Mouse (Mus musculus) embryonic facial prominence, embryonic 13.5 days (tissue): ENCODE measurements around the gene B2m. TPM values are rescaled to one million over a fixed set of nuclear protein-coding genes. Genes with fewer than 3 reads are reported as not detected.

ENCODE experiments used
- polyA plus RNA-seq: library from polyadenylated mRNA; unstranded; fragments of >200 nt; fragmentation: Nextera tagmentation; extraction: Ambion mirVana; gene quantifications from 2 replicates; pipeline ENCODE4 v1.2.1, GENCODE M21; 2015

B2m gene
- polyA plus RNA-seq, 1 experiment from 2014 or later, result 239 TPM

Other genes starting within 250 kb of the B2m start
- gene Ctdspl2, start 191.7 kb upstream of the B2m start, polyA plus RNA-seq, result 66.5 and 74.0 TPM in 2 replicates
- 0.22 and 0.25 TPM in 2 replicates for gene Mageb3, start 191.6 kb upstream of the B2m start, polyA plus RNA-seq
- 10.7 and 13.1 TPM in 2 replicates for gene Eif3j1, start 119.1 kb upstream of the B2m start, polyA plus RNA-seq
- gene Spg11, start 29.3 kb upstream of the B2m start, polyA plus RNA-seq, result 9.1 and 10.1 TPM in 2 replicates
- not detected in 2 replicates for gene Trim69, start 13.0 kb downstream of the B2m start, polyA plus RNA-seq
- not detected in 2 replicates for gene Patl2, start 38.5 kb downstream of the B2m start, polyA plus RNA-seq
- gene Terb2, start 38.6 kb downstream of the B2m start, polyA plus RNA-seq, result not detected in 2 replicates
- 23.0 and 25.0 TPM in 2 replicates for gene Sord, start 87.1 kb downstream of the B2m start, polyA plus RNA-seq
- 0.14 TPM in 1 of 2 replicates, not detected in the other for gene Duox2, start 150.8 kb downstream of the B2m start, polyA plus RNA-seq
- gene Duoxa2, start 151.2 kb downstream of the B2m start, polyA plus RNA-seq, result not detected in 2 replicates
- gene Duoxa1, start 166.0 kb downstream of the B2m start, polyA plus RNA-seq, result 1.6 and 1.9 TPM in 2 replicates
- gene Duox1, start 168.0 kb downstream of the B2m start, polyA plus RNA-seq, result 0.31 and 0.32 TPM in 2 replicates
- 4.3 and 6.6 TPM in 2 replicates for gene Shf, start 221.5 kb downstream of the B2m start, polyA plus RNA-seq